Mouse (Mus musculus) C2C12 (cell line): ENCODE results near the gene Cdc42ep2. TPM values are rescaled to one million over a fixed set of nuclear protein-coding genes. Genes with fewer than 3 reads are reported as not detected.

Experiments used
- H3K27me3 ChIP-seq: one replicate; pipeline ENCODE4 v1.6.1; 2011; ENCODE audit not compliant: control insufficient read depth, insufficient read depth, insufficient read length
- H3K36me3 ChIP-seq: one replicate; pipeline ENCODE4 v1.6.1; 2011; ENCODE audit not compliant: control insufficient read depth, insufficient read depth
- H3K4me3 ChIP-seq: one replicate; pipeline ENCODE4 v1.5.1; 2011; ENCODE audit warnings: mild to moderate bottlenecking, control low read depth; ENCODE audit not compliant: poor library complexity, insufficient read depth, severe bottlenecking
- H3K79me2 ChIP-seq: one replicate; pipeline ENCODE4 v1.6.1; 2011; ENCODE audit not compliant: control insufficient read depth, insufficient read depth
- H3K79me3 ChIP-seq: one replicate; pipeline ENCODE4 v1.6.1; 2011; ENCODE audit warnings: low read depth, control low read depth
- H3ac ChIP-seq: one replicate; pipeline ENCODE3; 2011; ENCODE audit warnings: low read depth; ENCODE audit not compliant: control insufficient read depth, insufficient read length
- CEBPB ChIP-seq: IDR thresholded peaks from one replicate; pipeline ENCODE4 v1.6.1; 2011; ENCODE audit warnings: low read depth, mild to moderate bottlenecking, control low read depth, moderate library complexity
- CTCF ChIP-seq: IDR thresholded peaks from one replicate; pipeline ENCODE4 v1.5.1; 2011; ENCODE audit not compliant: control insufficient read depth, insufficient read depth, insufficient read length
- FOSL1 ChIP-seq: IDR thresholded peaks from one replicate; pipeline ENCODE4 v1.8.0; 2011; ENCODE audit warnings: mild to moderate bottlenecking, low read length; ENCODE audit not compliant: poor library complexity, insufficient read depth, severe bottlenecking
- MAX ChIP-seq: IDR thresholded peaks from one replicate; pipeline ENCODE4 v1.6.1; 2011; ENCODE audit warnings: mild to moderate bottlenecking, control low read depth
- MYOD1 ChIP-seq: IDR thresholded peaks from one replicate; pipeline ENCODE4 v1.6.1; 2011; ENCODE audit warnings: low read depth; ENCODE audit not compliant: control insufficient read depth, insufficient read length
- MYOG ChIP-seq: IDR thresholded peaks from one replicate; pipeline ENCODE4 v1.6.1; 2011; ENCODE audit not compliant: control insufficient read depth, insufficient read length; ENCODE audit errors: extremely low read depth
- USF1 ChIP-seq: IDR thresholded peaks from one replicate; pipeline ENCODE4 v1.6.1; 2011; ENCODE audit warnings: low read depth, mild to moderate bottlenecking, control low read depth, moderate library complexity
- polyA plus RNA-seq: library from polyadenylated mRNA; unstranded; fragments of >200 nt; fragmentation: generic; extraction: Trizol; gene quantifications from one replicate; pipeline ENCODE4 v1.2.1, GENCODE M21; 2012; ENCODE audit warnings: missing spikeins

Gene Cdc42ep2
- polyA plus RNA-seq, 1 experiment, result 3.6 TPM

- Histone ChIP-seq H3K4me3 (no peak overlapping the region), H3ac (no peak overlapping the region), H3K27me3 (no peaks in the 10 kb centered on the region), H3K79me2 (no peaks in the 10 kb centered on the region), H3K79me3 (no peaks in the 10 kb centered on the region), H3K36me3 (peaks cover 64% of the 10 kb centered on the region)
- TF ChIP-seq MYOG (no peak), FOSL1 (no peak), CEBPB (no peak), MAX (no peak), MYOD1 (no peak), USF1 (no peak), CTCF (no peak)
Observed at GRCm38 (mm10) chr19:5954936-5955335, 30.3 kb upstream of the Cdc42ep2 start.

GRCm38 (mm10) chr19:5954031-5954710 is 29.6 kb upstream of the Cdc42ep2 start:
- Histone ChIP-seq H3K27me3 (no peaks in the 10 kb centered on the region), H3K79me2 (no peaks in the 10 kb centered on the region), H3ac (no peak overlapping the region), H3K36me3 (peaks cover 64% of the 10 kb centered on the region), H3K4me3 (no peak overlapping the region), H3K79me3 (no peaks in the 10 kb centered on the region)
- TF ChIP-seq USF1 (no peak), FOSL1 (no peak), CEBPB (no peak), MYOG (no peak), MAX (no peak), MYOD1 (no peak), CTCF (no peak)

GRCm38 (mm10) chr19:5953201-5953770 is 28.7 kb upstream of the Cdc42ep2 start:
- TF ChIP-seq CEBPB (no peak), MAX (no peak), USF1 (no peak), CTCF (no peak), FOSL1 (no peak), MYOD1 (no peak), MYOG (no peak)
- no peaks in the 10 kb centered on the region for H3K79me2 ChIP-seq
- H3K36me3 ChIP-seq, result peaks cover 69% of the 10 kb centered on the region
- no peaks in the 10 kb centered on the region for H3K27me3 ChIP-seq
- no peak overlapping the region for H3ac ChIP-seq
- no peak overlapping the region for H3K4me3 ChIP-seq
- H3K79me3 ChIP-seq, result no peaks in the 10 kb centered on the region

- H3K36me3 ChIP-seq, result peaks cover 76% of the 10 kb centered on the region
- TF ChIP-seq MYOG (no peak), MAX (no peak), MYOD1 (no peak), CTCF (no peak), USF1 (no peak), FOSL1 (no peak), CEBPB (no peak)
- no peak overlapping the region for H3ac ChIP-seq
- no peaks in the 10 kb centered on the region for H3K79me2 ChIP-seq
- no peak overlapping the region for H3K4me3 ChIP-seq
- H3K27me3 ChIP-seq, result no peaks in the 10 kb centered on the region
- H3K79me3 ChIP-seq, result no peaks in the 10 kb centered on the region
Observed at GRCm38 (mm10) chr19:5952071-5952691, 27.6 kb upstream of the Cdc42ep2 start.

- Histone ChIP-seq H3K4me3 (no peak overlapping the region), H3K27me3 (no peaks in the 10 kb centered on the region), H3K79me3 (no peaks in the 10 kb centered on the region), H3K36me3 (peaks cover 80% of the 10 kb centered on the region), H3K79me2 (no peaks in the 10 kb centered on the region), H3ac (no peak overlapping the region)
- no peak for TF ChIP-seq FOSL1
- TF ChIP-seq MYOG, result no peak
- no peak for TF ChIP-seq USF1
- TF ChIP-seq MYOD1, result no peak
- TF ChIP-seq CEBPB, result no peak
- no peak for TF ChIP-seq CTCF
- no peak for TF ChIP-seq MAX
Observed at GRCm38 (mm10) chr19:5951631-5952030, 27.0 kb upstream of the Cdc42ep2 start.

GRCm38 (mm10) chr19:5950218-5950617 is 25.6 kb upstream of the Cdc42ep2 start:
- TF ChIP-seq MAX (no peak), MYOG (no peak), FOSL1 (no peak), USF1 (no peak), CEBPB (no peak), MYOD1 (no peak), CTCF (no peak)
- Histone ChIP-seq H3K27me3 (no peaks in the 10 kb centered on the region), H3ac (no peak overlapping the region), H3K4me3 (no peak overlapping the region), H3K79me2 (no peaks in the 10 kb centered on the region), H3K36me3 (peaks cover 73% of the 10 kb centered on the region), H3K79me3 (no peaks in the 10 kb centered on the region)
